Mouse (Mus musculus) left cerebral cortex, adult 6 months (tissue): ENCODE results near the gene Gm4871. TPM values are rescaled to one million over a fixed set of nuclear protein-coding genes. Genes with fewer than 3 reads are reported as not detected.

Source experiments
- long read RNA-seq, 2 experiments: library from polyadenylated mRNA; unstranded; transcript quantifications; one replicate each; pipeline ENCODE4 v2.0.0; 2019 to 2020
- polyA plus RNA-seq: library from polyadenylated mRNA; unstranded; fragments of <200 nt; fragmentation: Nextera tagmentation; gene quantifications from 2 replicates; pipeline ENCODE4 v1.2.3, GENCODE M21; 2021

Gm4871 gene
- polyA plus RNA-seq = not detected in 2 replicates
- long read RNA-seq, experiment 1 = 0 reads
- long read RNA-seq, experiment 2 = 0 reads

GRCm38 (mm10) chr5:145032391-145032790 is at the start of gene Gm4871:
TSS of gene Gm4871 (minus strand) at chr5:145032754.

GRCm38 (mm10) chr5:145042690-145043089 is 10.1 kb upstream of the Gm4871 start, which contains the start of gene 1700018F24Rik:
TSS of gene 1700018F24Rik (plus strand) at chr5:145042990.

Other genes with a start within 250 kb of the Gm4871 start
- 3.0 TPM in 2 replicates for gene Smurf1, start 66.9 kb downstream of the Gm4871 start, polyA plus RNA-seq
- not detected in 2 replicates for gene 1700018F24Rik, start 10.2 kb upstream of the Gm4871 start, polyA plus RNA-seq
- gene Arpc1a, start 51.1 kb upstream of the Gm4871 start, polyA plus RNA-seq = 301 and 348 TPM in 2 replicates
- not detected in 2 replicates for gene Kpna7, start 51.3 kb upstream of the Gm4871 start, polyA plus RNA-seq
- 50.2 and 58.6 TPM in 2 replicates for gene Arpc1b, start 81.5 kb upstream of the Gm4871 start, polyA plus RNA-seq
- 66.4 and 82.4 TPM in 2 replicates for gene Pdap1, start 107.5 kb upstream of the Gm4871 start, polyA plus RNA-seq
- 121 and 122 TPM in 2 replicates for gene Bud31, start 107.6 kb upstream of the Gm4871 start, polyA plus RNA-seq
- gene Ptcd1, start 134.4 kb upstream of the Gm4871 start, polyA plus RNA-seq = 14.6 and 14.8 TPM in 2 replicates
- 6.3 and 9.7 TPM in 2 replicates for gene Cpsf4, start 134.5 kb upstream of the Gm4871 start, polyA plus RNA-seq
- 1,054 and 1,489 TPM in 2 replicates for gene Atp5j2, start 159.3 kb upstream of the Gm4871 start, polyA plus RNA-seq
- gene Zkscan14, start 169.1 kb upstream of the Gm4871 start, polyA plus RNA-seq = 10.4 and 12.3 TPM in 2 replicates
- 5.3 and 7.2 TPM in 2 replicates for gene Zkscan5, start 171.8 kb upstream of the Gm4871 start, polyA plus RNA-seq
- gene Zfp655, start 199.0 kb upstream of the Gm4871 start, polyA plus RNA-seq = 17.0 and 24.6 TPM in 2 replicates
- gene Zscan25, start 247.7 kb upstream of the Gm4871 start, polyA plus RNA-seq = 0.75 and 1.1 TPM in 2 replicates